Mouse (Mus musculus) CD4-positive, CD25-positive, alpha-beta regulatory T cell, adult 4 months (primary cell): Measurements from ENCODE around the gene H2-Ab1. TPM values are rescaled to one million over a fixed set of nuclear protein-coding genes. Genes with fewer than 3 reads are reported as not detected.
"Not testable (repeated sequence)": the region's sequence is repeated elsewhere in the genome, so short reads cannot be mapped to it uniquely, and the experiment has no call there.

ENCODE experiments used
- ATAC-seq: one replicate; pipeline ENCODE4 v1.8.0; 2017
- polyA plus RNA-seq, 2 experiments: library from polyadenylated mRNA; unstranded; fragments of 100-300 nt; shearing (Covaris generic); gene quantifications; one replicate each; pipeline ENCODE4 v1.2.1; 2017

The H2-Ab1 gene
- polyA plus RNA-seq, 2 experiments from 2014 or later = 8.9 to 77.0 TPM

DNA sequence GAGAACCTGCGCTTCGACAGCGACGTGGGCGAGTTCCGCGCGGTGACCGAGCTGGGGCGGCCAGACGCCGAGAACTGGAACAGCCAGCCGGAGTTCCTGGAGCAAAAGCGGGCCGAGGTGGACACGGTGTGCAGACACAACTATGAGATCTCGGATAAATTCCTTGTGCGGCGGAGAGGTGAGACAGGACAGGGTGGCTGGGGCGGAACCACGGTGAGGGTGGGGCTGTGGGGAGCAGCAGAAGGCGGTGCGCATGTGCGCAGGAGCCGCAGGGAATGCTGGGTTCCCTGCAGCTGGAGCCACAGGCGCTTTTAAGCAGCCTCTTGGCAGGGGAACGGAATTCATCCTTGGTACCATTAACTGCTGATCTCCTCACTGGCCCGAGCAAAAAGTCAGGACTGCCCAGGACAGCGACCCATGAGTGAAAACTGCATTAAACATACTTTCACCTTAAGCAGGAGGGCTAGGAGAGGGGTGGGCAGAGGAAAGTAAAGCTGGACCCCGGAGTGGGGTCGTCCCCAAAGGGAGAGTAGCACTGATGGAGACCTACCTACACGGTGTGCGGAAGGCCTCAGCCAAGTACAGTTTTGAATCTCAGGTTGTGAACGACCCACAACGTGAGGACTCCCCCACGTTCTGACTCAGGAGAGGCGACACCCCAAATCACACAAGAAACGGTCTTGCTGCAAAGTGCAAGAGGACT, 52.3 kb downstream of the H2-Ab1 start:
- peak; percentile 36 for ATAC-seq

DNA sequence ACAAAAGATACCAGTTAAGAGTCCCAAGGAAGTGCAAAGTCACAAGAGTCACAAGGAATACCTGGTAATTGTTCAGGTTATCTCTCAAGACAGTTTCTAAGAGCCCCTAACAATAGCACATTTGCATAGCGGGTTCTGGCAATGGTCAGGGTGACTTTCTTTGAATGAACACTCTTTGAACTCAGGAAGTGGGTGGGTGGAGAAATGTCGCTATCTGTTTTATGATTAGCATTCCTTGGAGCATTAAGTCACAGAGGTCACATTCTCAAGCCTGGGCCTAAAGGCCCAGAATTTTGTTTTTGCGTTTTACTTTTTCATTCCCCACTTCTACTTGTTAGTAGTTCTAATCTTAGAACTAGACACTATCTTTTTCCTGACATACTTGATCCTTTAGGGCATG, 53.0 kb downstream of the H2-Ab1 start:
- ATAC-seq = not testable (repeated sequence)

DNA sequence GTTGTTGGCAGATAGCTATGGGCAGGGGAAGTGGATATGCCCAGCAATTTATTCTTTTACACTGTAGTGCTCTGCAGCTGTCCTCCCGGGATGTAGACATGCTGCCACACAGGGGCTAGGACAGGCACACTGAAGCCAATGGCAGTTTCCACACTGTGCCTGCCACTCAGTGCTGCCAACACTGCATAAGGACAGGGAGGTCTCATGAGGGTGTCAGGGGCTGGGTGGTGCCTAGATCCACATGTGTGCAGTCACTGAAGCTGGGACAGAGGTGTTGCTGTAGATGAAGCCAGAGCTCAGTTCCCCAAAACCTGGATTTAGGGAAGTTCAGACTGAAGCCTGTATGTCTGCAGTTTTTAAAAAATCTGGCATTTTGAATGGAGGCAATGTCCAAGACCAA, 54.7 kb downstream of the H2-Ab1 start:
- ATAC-seq = no peak

DNA sequence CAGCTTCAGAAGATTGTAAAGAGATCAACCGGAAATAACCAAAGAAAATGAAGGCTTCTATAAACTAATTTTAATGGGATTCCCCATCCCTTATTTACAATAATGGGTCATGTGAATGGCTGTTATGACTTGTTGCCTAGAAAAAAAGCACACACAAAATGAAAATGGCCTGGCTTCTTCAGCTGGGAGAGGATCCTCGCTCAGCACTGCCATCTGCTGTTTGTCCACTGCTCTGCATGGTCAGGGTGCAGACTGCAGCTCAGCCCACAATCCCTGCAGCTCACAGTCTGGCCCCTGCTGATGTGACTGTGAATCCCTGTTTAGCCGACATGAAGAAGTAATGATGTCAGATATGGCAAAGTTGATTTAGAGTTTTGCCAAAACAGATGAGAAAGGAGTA, 55.9 kb downstream of the H2-Ab1 start:
- ATAC-seq = peak; percentile 72

DNA sequence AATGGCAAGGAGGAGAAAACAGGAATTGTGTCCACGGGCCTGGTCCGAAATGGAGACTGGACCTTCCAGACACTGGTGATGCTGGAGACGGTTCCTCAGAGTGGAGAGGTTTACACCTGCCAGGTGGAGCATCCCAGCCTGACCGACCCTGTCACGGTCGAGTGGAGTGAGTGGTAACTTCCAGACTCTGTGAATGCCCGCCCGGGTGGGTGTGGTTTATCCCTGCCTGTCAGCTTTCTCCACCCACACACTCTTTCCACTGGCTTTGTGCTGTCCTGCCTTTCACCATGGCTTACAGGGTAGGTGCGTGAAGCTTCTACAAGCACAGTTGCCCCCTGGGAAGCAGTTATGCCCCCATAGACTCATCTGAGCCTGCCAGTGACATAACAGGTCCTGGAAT, 56.8 kb downstream of the H2-Ab1 start:
- no peak for ATAC-seq

DNA sequence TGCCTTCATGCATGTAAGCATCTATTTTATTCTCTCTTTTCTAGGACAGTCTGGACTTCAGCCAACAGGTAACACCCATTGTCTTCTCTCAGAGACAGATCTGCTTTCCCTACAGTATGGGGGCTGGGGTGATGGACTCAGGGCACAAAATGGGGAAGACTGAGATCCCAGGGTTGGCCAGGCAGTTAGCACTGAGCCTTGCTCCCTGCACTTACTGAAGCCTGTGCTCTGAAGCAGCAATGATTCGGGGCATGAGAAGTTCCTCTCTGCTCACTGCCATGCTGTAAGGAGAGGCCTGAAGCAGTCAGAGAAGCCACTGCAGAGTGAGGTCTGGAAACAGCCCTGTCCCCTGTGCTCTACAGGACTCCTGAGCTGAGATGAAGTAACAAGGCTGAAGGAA, 58.0 kb downstream of the H2-Ab1 start:
- no peak for ATAC-seq

DNA sequence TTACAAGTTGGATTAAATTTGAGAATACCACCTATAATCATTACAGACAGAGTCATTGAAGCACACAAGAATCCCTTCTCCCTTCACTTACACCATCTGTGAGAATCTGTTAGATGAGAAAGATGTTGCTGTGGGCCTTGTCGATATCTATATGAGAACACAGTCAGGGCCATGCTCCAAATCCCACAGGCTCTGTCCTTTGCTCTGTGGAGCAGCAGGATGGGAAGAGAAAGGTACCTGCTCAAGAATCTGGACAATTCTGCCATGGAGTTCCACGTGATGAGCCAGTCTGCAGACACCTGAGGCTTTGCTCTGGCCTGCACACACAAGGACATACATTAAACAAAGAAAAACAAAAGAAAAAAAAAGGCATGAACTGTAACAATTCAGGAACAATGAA, 59.2 kb downstream of the H2-Ab1 start:
- no peak for ATAC-seq

DNA sequence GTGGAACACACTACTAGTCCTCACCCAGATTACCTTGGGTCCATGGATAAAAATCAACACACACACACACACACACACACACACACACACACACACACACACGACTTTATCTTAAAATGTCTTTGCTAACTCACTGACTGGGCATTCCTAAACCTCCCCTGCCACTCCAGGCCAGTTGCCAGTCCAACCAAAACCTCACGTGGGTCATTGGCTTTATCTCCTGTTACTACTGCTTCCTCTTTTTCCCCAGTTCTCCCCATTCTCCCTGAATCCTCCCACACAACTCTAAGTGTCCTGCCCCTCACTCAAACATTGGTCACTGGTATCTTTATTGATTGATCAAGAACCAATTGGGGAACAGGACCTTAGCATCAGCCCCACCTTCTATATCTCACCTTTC, 59.8 kb downstream of the H2-Ab1 start:
- ATAC-seq = no peak

Other genes with a start within 250 kb of the H2-Ab1 start
- gene Ring1, start 233.0 kb upstream of the H2-Ab1 start, polyA plus RNA-seq = 1 to 10 TPM; 2.2 to 2.3 TPM
- gene H2-Ke6, start 229.6 kb upstream of the H2-Ab1 start, polyA plus RNA-seq = 10 to 100 TPM; 20.9 to 21.4 TPM
- 10 to 100 TPM; 53.0 to 92.6 TPM for gene Slc39a7, start 226.0 kb upstream of the H2-Ab1 start, polyA plus RNA-seq
- gene Rxrb, start 225.9 kb upstream of the H2-Ab1 start, polyA plus RNA-seq = 10 to 100 TPM; 11.2 to 12.5 TPM
- gene Col11a2, start 218.3 kb upstream of the H2-Ab1 start, polyA plus RNA-seq = under 1 TPM; 0.15 to 0.42 TPM
- gene H2-Oa, start 165.3 kb upstream of the H2-Ab1 start, polyA plus RNA-seq = 10 to 100 TPM; 56.0 to 68.2 TPM
- 100 to 1,000 TPM; 144 to 205 TPM for gene H2-DMa, start 138.1 kb upstream of the H2-Ab1 start, polyA plus RNA-seq
- 100 to 1,000 TPM; 108 to 154 TPM for gene Brd2, start 135.1 kb upstream of the H2-Ab1 start, polyA plus RNA-seq
- gene H2-DMb2, start 114.4 kb upstream of the H2-Ab1 start, polyA plus RNA-seq = 10 to 100 TPM in 1 of 2 experiments, 1 to 10 TPM in 1; 3.7 to 27.1 TPM
- gene H2-DMb1, start 104.6 kb upstream of the H2-Ab1 start, polyA plus RNA-seq = 1 to 10 TPM; 3.4 to 6.2 TPM
- gene Tap1, start 70.1 kb upstream of the H2-Ab1 start, polyA plus RNA-seq = 100 to 1,000 TPM; 163 to 238 TPM
- 100 to 1,000 TPM; 280 to 324 TPM for gene Psmb9, start 69.9 kb upstream of the H2-Ab1 start, polyA plus RNA-seq
- gene Psmb8, start 60.0 kb upstream of the H2-Ab1 start, polyA plus RNA-seq = 100 to 1,000 TPM; 781 to 871 TPM
- 100 to 1,000 TPM in 1 of 2 experiments, 10 to 100 TPM in 1; 78.9 to 260 TPM for gene Tap2, start 54.2 kb upstream of the H2-Ab1 start, polyA plus RNA-seq
- gene H2-Ob, start 18.8 kb upstream of the H2-Ab1 start, polyA plus RNA-seq = 100 to 1,000 TPM in 1 of 2 experiments, 10 to 100 TPM in 1; 81.1 to 105 TPM
- gene H2-Aa, start 30.1 kb downstream of the H2-Ab1 start, polyA plus RNA-seq = 100 to 1,000 TPM in 1 of 2 experiments, 10 to 100 TPM in 1; 11.3 to 101 TPM
- gene H2-Eb1, start 48.2 kb downstream of the H2-Ab1 start, polyA plus RNA-seq = 10 to 100 TPM; 12.7 to 77.2 TPM
- gene H2-Eb2, start 68.0 kb downstream of the H2-Ab1 start, polyA plus RNA-seq = under 1 TPM in 1 of 2 experiments, not detected in 1; 0.18 TPM
- under 1 TPM in 1 of 2 experiments, not detected in 1; 0.23 TPM for gene Btnl2, start 97.1 kb downstream of the H2-Ab1 start, polyA plus RNA-seq
- gene Btnl1, start 119.4 kb downstream of the H2-Ab1 start, polyA plus RNA-seq = not detected
- 1 to 10 TPM; 1.8 to 1.9 TPM for gene BC051142, start 141.1 kb downstream of the H2-Ab1 start, polyA plus RNA-seq
- not detected for gene Btnl4, start 219.6 kb downstream of the H2-Ab1 start, polyA plus RNA-seq